Mouse (Mus musculus) lung, embryonic 14.5 days (tissue): ENCODE data around the gene Rem2. TPM values are rescaled to one million over a fixed set of nuclear protein-coding genes. Genes with fewer than 3 reads are reported as not detected.

ENCODE experiments used
- ATAC-seq: fragments of 200-750 bp; cut with Nextera tagmentation; 2 replicates; pipeline ENCODE4 v1.8.0; 2017; ENCODE audit warnings: mild to moderate bottlenecking, moderate TSS enrichment, moderate library complexity; ENCODE audit not compliant: insufficient read depth
- DNase-seq: peaks from one replicate; pipeline ENCODE4 v3.0.0-alpha.2; 2015
- H3K27ac ChIP-seq: fragments of 300-500 bp; sonication (generic); 2 replicates; pipeline ENCODE4 v1.5.1; 2014; ENCODE audit warnings: low read depth, mild to moderate bottlenecking, moderate library complexity
- H3K27me3 ChIP-seq: fragments of 300-500 bp; sonication (generic); 2 replicates; pipeline ENCODE4 v1.6.1; 2014; ENCODE audit warnings: low read length, control low read depth; ENCODE audit not compliant: insufficient read depth
- H3K36me3 ChIP-seq: fragments of 300-500 bp; sonication (generic); 2 replicates; pipeline ENCODE4 v1.6.1; 2014; ENCODE audit warnings: control low read depth; ENCODE audit not compliant: insufficient read depth
- H3K4me1 ChIP-seq: fragments of 300-500 bp; sonication (generic); 2 replicates; pipeline ENCODE4 v1.6.1; 2014; ENCODE audit warnings: antibody characterized with exemption, control low read depth; ENCODE audit not compliant: insufficient read depth
- H3K4me2 ChIP-seq: fragments of 300-500 bp; sonication (generic); 2 replicates; pipeline ENCODE4 v1.6.1; 2014; ENCODE audit warnings: mild to moderate bottlenecking
- H3K4me3 ChIP-seq: fragments of 300-500 bp; sonication (generic); 2 replicates; pipeline ENCODE4 v1.5.1; 2014; ENCODE audit warnings: low read depth, low read length
- H3K9ac ChIP-seq: fragments of 300-500 bp; sonication (generic); 2 replicates; pipeline ENCODE4 v1.6.1; 2014
- H3K9me3 ChIP-seq: fragments of 300-500 bp; sonication (generic); 2 replicates; pipeline ENCODE4 v1.6.1; 2016; ENCODE audit warnings: low read depth, low read length, control low read depth
- CTCF ChIP-seq: IDR thresholded peaks from 2 replicates; pipeline ENCODE4 v1.5.1; 2016; ENCODE audit warnings: antibody characterized with exemption, low read depth
- WGBS: fragments of 180-500 bp; shearing (Covaris S2); extraction: QIAGEN DNeasy Blood & Tissue Kit; methylation state at CpG from one replicate; pipeline ENCODE4 v1.1.7; 2014; 5-methylcytosine and 5-hydroxymethylcytosine counted together
- polyA plus RNA-seq: library from polyadenylated mRNA; unstranded; fragments of >200 nt; fragmentation: Nextera tagmentation; extraction: Ambion mirVana; gene quantifications from 2 replicates; pipeline ENCODE4 v1.2.1, GENCODE M21; 2014

Gene Rem2
- polyA plus RNA-seq, 1 experiment from 2014 or later, result 8.1 TPM

GRCm38 (mm10) chr14:54494234-54494633 is 18.3 kb downstream of the Rem2 start:
- Histone ChIP-seq H3K4me3 (no peak overlapping the region), H3K4me2 (no peak overlapping the region), H3K27me3 (no peaks in the 10 kb centered on the region), H3K4me1 (no peaks in the 10 kb centered on the region), H3K36me3 (no peaks in the 10 kb centered on the region), H3K9me3 (no peaks in the 10 kb centered on the region), H3K27ac (no peak overlapping the region), H3K9ac (no peak overlapping the region)
- ATAC-seq (peak; percentile 62), DNase-seq (peak; percentile 87)
- TF ChIP-seq CTCF, result peak; percentile 87
- WGBS, result 2% methylated on average over 3 of the region's 3 CpGs

GRCm38 (mm10) chr14:54496706-54497105 is 20.8 kb downstream of the Rem2 start:
- 79% methylated on average over 14 of the region's 14 CpGs for WGBS
- no peaks in the 10 kb centered on the region for H3K36me3 ChIP-seq
- ATAC-seq, result no peak
- H3K9ac ChIP-seq, result no peak overlapping the region
- TF ChIP-seq CTCF, result no peak
- peaks cover 4% of the 10 kb centered on the region; the same call in 1 of the 2 replicates for H3K9me3 ChIP-seq
- no peak for DNase-seq
- no peak overlapping the region for H3K27ac ChIP-seq
- no peaks in the 10 kb centered on the region for H3K4me1 ChIP-seq
- no peak overlapping the region for H3K4me2 ChIP-seq
- no peak overlapping the region for H3K4me3 ChIP-seq
- no peaks in the 10 kb centered on the region for H3K27me3 ChIP-seq

- Histone ChIP-seq H3K27ac (no peak overlapping the region), H3K4me3 (no peak overlapping the region), H3K36me3 (no peaks in the 10 kb centered on the region), H3K27me3 (no peaks in the 10 kb centered on the region), H3K9ac (no peak overlapping the region), H3K9me3 (peaks cover 4% of the 10 kb centered on the region; the same call in 1 of the 2 replicates), H3K4me2 (no peak overlapping the region), H3K4me1 (no peaks in the 10 kb centered on the region)
- ATAC-seq (no peak), DNase-seq (no peak)
- TF ChIP-seq CTCF, result no peak
- 60% methylated on average over 2 of the region's 2 CpGs for WGBS
Measured at GRCm38 (mm10) chr14:54499330-54499729, 23.4 kb downstream of the Rem2 start.

- no peak for ATAC-seq
- 51% methylated on average over 2 of the region's 2 CpGs for WGBS
Measured at GRCm38 (mm10) chr14:54501365-54501764, 25.5 kb downstream of the Rem2 start.

GRCm38 (mm10) chr14:54503092-54503491 is 27.2 kb downstream of the Rem2 start:
- Histone ChIP-seq H3K4me2 (no peak overlapping the region), H3K9ac (no peak overlapping the region), H3K9me3 (peaks cover 4% of the 10 kb centered on the region; the same call in 1 of the 2 replicates), H3K27ac (no peak overlapping the region), H3K36me3 (peaks cover 19% of the 10 kb centered on the region), H3K4me3 (no peak overlapping the region), H3K27me3 (no peaks in the 10 kb centered on the region), H3K4me1 (no peaks in the 10 kb centered on the region)
- ATAC-seq (no peak), DNase-seq (no peak)
- no peak for TF ChIP-seq CTCF
- WGBS, result 72% methylated on average over 2 of the region's 2 CpGs

More at GRCm38 (mm10) chr14:54501365-54501764, 25.5 kb downstream of the Rem2 start:
- H3K4me2 ChIP-seq, result no peak overlapping the region
- H3K4me1 ChIP-seq, result no peaks in the 10 kb centered on the region
- no peaks in the 10 kb centered on the region for H3K27me3 ChIP-seq
- peaks cover 1% of the 10 kb centered on the region; the same call in 1 of the 2 replicates for H3K36me3 ChIP-seq
- H3K4me3 ChIP-seq, result no peak overlapping the region
- no peak overlapping the region for H3K27ac ChIP-seq
- DNase-seq, result no peak
- H3K9me3 ChIP-seq, result peaks cover 4% of the 10 kb centered on the region; the same call in 1 of the 2 replicates
- no peak for TF ChIP-seq CTCF
- H3K9ac ChIP-seq, result no peak overlapping the region

GRCm38 (mm10) chr14:54509774-54510173 is 33.9 kb downstream of the Rem2 start:
- DNase-seq, result no peak
- Histone ChIP-seq H3K27me3 (no peaks in the 10 kb centered on the region), H3K9ac (no peak overlapping the region), H3K4me2 (no peak overlapping the region), H3K9me3 (no peaks in the 10 kb centered on the region), H3K36me3 (peaks cover 85% of the 10 kb centered on the region), H3K4me3 (no peak overlapping the region), H3K27ac (no peak overlapping the region), H3K4me1 (no peaks in the 10 kb centered on the region)
- WGBS, result 92% methylated on average over 9 of the region's 9 CpGs
- no peak for TF ChIP-seq CTCF
- no peak for ATAC-seq

- 2% methylated on average over 17 of the region's 17 CpGs for WGBS
Measured at GRCm38 (mm10) chr14:54516710-54517310, 40.9 kb downstream of the Rem2 start.

More at GRCm38 (mm10) chr14:54516710-54517310, 40.9 kb downstream of the Rem2 start:
- TF ChIP-seq CTCF, result no peak
- Histone ChIP-seq H3K4me3 (peak overlapping the region; percentile 49), H3K9me3 (no peaks in the 10 kb centered on the region), H3K27ac (peak overlapping the region; percentile 25; the same call in 1 of the 2 replicates), H3K36me3 (peaks cover 36% of the 10 kb centered on the region), H3K9ac (peak overlapping the region; percentile 74), H3K4me2 (peak overlapping the region; percentile 85), H3K27me3 (no peaks in the 10 kb centered on the region), H3K4me1 (peaks cover 9% of the 10 kb centered on the region; the same call in 1 of the 2 replicates)
- ATAC-seq (no peak; the same call in 1 of the 2 replicates), DNase-seq (no peak)
